Mouse (Mus musculus) cerebellum, adult 2 months (tissue): Measurements from ENCODE around the gene Hoxd9. TPM values are rescaled to one million over a fixed set of nuclear protein-coding genes. Genes with fewer than 3 reads are reported as not detected.

Experiments used
- DNase-seq, 2 experiments: peaks; one replicate each; pipeline ENCODE4 v3.0.0; 2021
- H3K27ac ChIP-seq: fragments of 200-500 bp; 2 replicates; pipeline ENCODE4 v1.5.1; 2012; ENCODE audit warnings: low read length, control low read depth, inconsistent platforms; ENCODE audit not compliant: insufficient read depth
- H3K27me3 ChIP-seq: fragments of 200-500 bp; 2 replicates; pipeline ENCODE4 v1.6.1; 2012; ENCODE audit warnings: inconsistent platforms, mild to moderate bottlenecking, low read length, moderate library complexity; ENCODE audit not compliant: control insufficient read depth, insufficient read depth
- H3K4me1 ChIP-seq: fragments of 200-500 bp; 2 replicates; pipeline ENCODE4 v1.6.1; 2011; ENCODE audit warnings: low read length; ENCODE audit not compliant: control insufficient read depth, insufficient read depth
- H3K4me3 ChIP-seq: fragments of 200-500 bp; replicated peaks from 2 replicates; pipeline ENCODE3; 2011; ENCODE audit warnings: mild to moderate bottlenecking, low read depth, low read length, control low read depth; ENCODE audit not compliant: insufficient read depth
- CTCF ChIP-seq: fragments of 200-500 bp; IDR thresholded peaks from 2 replicates; pipeline ENCODE4 v1.5.1; 2011; ENCODE audit warnings: low read depth, mild to moderate bottlenecking, control low read depth, low read length, moderate library complexity, borderline replicate concordance; ENCODE audit not compliant: insufficient read depth
- POLR2A ChIP-seq: fragments of 200-500 bp; IDR thresholded peaks from 2 replicates; pipeline ENCODE4 v1.6.1; 2011; ENCODE audit warnings: low read length, control low read depth, borderline replicate concordance; ENCODE audit not compliant: insufficient read depth
- WGBS: fragments of 180-500 bp; shearing (Covaris S2); methylation state at CpG from one replicate; pipeline ENCODE4 v1.1.7; 2018; 5-methylcytosine and 5-hydroxymethylcytosine counted together
- polyA plus RNA-seq: library from polyadenylated mRNA; depleted of rRNA; stranded (reverse); fragments of >200 nt; gene quantifications from 2 replicates; pipeline ENCODE4 v1.2.3, GENCODE M21; 2012

Gene Hoxd9
- polyA plus RNA-seq, 1 experiment = not detected

DNA sequence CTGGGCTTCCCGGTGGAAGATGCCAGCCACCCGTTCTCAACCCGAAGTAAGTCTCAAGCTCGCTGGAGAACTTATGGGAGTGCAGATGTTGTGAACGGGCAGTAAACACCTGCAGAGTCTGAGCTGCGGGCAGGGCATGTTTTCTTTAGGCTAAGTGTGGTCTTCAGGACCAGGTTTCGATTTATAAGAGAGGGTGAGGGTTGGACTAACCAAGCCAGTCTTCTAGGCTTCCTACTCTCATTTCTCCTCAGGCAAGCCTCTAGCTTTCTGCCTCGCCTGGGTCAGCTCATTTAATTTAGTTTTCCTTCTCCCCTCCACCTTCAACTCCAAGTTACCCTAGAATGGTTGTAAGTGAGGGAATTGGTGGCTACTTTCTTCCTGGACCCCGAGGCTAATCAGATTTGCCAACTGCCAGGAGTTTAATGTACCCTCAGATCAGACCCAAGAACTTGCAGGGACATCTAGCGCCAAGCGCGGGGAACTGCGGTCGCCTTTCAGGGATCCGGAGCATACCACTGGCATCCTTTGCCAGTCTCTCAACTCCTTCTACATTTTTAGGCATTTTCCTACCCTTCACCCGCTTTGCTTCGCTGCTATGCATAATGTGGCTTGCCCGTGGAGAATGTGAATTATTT, 34.1 kb upstream of the Hoxd9 start:
- H3K27ac ChIP-seq = no peak overlapping the region
- peaks cover 18% of the 10 kb centered on the region; the same call in 1 of the 2 replicates for H3K27me3 ChIP-seq
- H3K4me1 ChIP-seq = no peaks in the 10 kb centered on the region
- no peak for TF ChIP-seq POLR2A
- TF ChIP-seq CTCF = peak; percentile 51; the same call in 1 of the 2 replicates
- no peak for DNase-seq
- 3% methylated on average over 18 of the region's 18 CpGs for WGBS
- no peak overlapping the region for H3K4me3 ChIP-seq

DNA sequence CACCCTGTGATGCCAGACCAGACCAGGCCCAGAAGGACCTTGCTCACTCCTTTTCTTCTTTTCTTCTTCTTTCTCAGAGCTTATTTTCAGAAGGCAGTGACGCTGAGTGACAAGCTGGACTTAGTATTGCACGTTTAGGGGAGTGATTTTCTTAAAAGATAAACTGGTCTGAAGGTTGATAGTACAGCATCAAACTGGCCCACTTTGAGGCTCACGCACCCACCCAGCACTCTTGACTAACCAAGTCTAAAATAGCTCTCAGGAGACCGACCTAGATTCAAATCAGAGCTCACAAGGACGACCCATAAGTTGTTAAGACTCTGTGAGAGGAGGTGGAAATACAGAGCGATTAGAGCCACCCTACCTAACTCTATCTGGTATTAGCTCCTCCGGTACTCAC, 31.1 kb upstream of the Hoxd9 start:
- no peak for DNase-seq
- TF ChIP-seq POLR2A (no peak), CTCF (no peak)
- no peak overlapping the region for H3K27ac ChIP-seq
- H3K4me1 ChIP-seq = no peaks in the 10 kb centered on the region
- H3K27me3 ChIP-seq = peaks cover 10% of the 10 kb centered on the region; the same call in 1 of the 2 replicates
- 4% methylated on average over 7 of the region's 7 CpGs for WGBS
- no peak overlapping the region for H3K4me3 ChIP-seq

- TF ChIP-seq POLR2A = no peak
- TF ChIP-seq CTCF = no peak
- DNase-seq = no peak
- Histone ChIP-seq H3K4me3 (no peak overlapping the region), H3K27me3 (peaks cover 10% of the 10 kb centered on the region; the same call in 1 of the 2 replicates), H3K4me1 (no peaks in the 10 kb centered on the region), H3K27ac (no peak overlapping the region)
- WGBS = 5% methylated on average over 36 of the region's 36 CpGs
These were observed 30.2 kb upstream of the Hoxd9 start for GRCm38 (mm10) chr2:74667191-74667841.

GRCm38 (mm10) chr2:74667842-74668357, 29.6 kb upstream of the Hoxd9 start, which contains the start of gene Hoxd13:
TSS of gene Hoxd13 (plus strand) at chr2:74668310.
- no peaks in the 10 kb centered on the region for H3K4me1 ChIP-seq
- peaks cover 12% of the 10 kb centered on the region; the same call in 1 of the 2 replicates for H3K27me3 ChIP-seq
- no peak for DNase-seq
- no peak within 1 kb of the TSS for H3K4me3 ChIP-seq
- H3K27ac ChIP-seq = no peak within 1 kb of the TSS
- WGBS = 1% methylated on average over 43 of the region's 51 CpGs
- TF ChIP-seq POLR2A (no peak), CTCF (no peak)

GRCm38 (mm10) chr2:74668370-74669229, 28.9 kb upstream of the Hoxd9 start:
- Histone ChIP-seq H3K4me1 (no peaks in the 10 kb centered on the region), H3K4me3 (no peak overlapping the region), H3K27me3 (peaks cover 12% of the 10 kb centered on the region; the same call in 1 of the 2 replicates), H3K27ac (no peak overlapping the region)
- 1% methylated on average over 72 of the region's 74 CpGs for WGBS
- no peak for DNase-seq
- TF ChIP-seq CTCF = no peak
- TF ChIP-seq POLR2A = no peak

DNA sequence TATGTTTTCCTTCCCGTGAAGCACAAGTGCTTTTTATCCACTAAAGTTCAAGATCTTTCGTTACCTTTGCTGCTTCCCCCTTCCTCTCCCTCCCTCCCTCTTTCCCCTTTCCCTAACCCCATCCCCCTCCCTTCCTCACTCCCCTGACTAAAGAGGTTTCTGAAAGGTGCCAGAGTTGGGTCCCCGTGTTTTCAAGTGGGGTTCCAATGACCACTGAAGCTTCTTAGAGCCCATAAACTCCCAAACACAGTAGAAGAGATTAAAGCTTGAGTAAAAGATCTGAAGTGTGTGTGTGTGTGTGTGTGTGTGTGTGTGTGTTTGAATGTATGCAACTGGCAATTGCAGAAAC, 28.3 kb upstream of the Hoxd9 start:
- no peaks in the 10 kb centered on the region for H3K4me1 ChIP-seq
- no peak overlapping the region for H3K27ac ChIP-seq
- 3% methylated on average over 3 of the region's 3 CpGs for WGBS
- no peak for TF ChIP-seq POLR2A
- no peak for TF ChIP-seq CTCF
- no peak overlapping the region for H3K4me3 ChIP-seq
- peaks cover 12% of the 10 kb centered on the region; the same call in 1 of the 2 replicates for H3K27me3 ChIP-seq
- DNase-seq = no peak

GRCm38 (mm10) chr2:74669650-74670235, 27.8 kb upstream of the Hoxd9 start:
- H3K27me3 ChIP-seq = peaks cover 12% of the 10 kb centered on the region; the same call in 1 of the 2 replicates
- H3K4me3 ChIP-seq = no peak overlapping the region
- H3K4me1 ChIP-seq = no peaks in the 10 kb centered on the region
- no peak overlapping the region for H3K27ac ChIP-seq
- WGBS = 4% methylated on average over 14 of the region's 14 CpGs
- no peak for TF ChIP-seq CTCF
- TF ChIP-seq POLR2A = no peak
- DNase-seq = no peak
